Mouse (Mus musculus): ENCODE data around the gene Gm5773. TPM values are rescaled to one million over a fixed set of nuclear protein-coding genes. Genes with fewer than 3 reads are reported as not detected.
"Not testable (repeated sequence)": the region's sequence is repeated elsewhere in the genome, so short reads cannot be mapped to it uniquely, and the experiment has no call there.

Gene Gm5773
- not detected in 2 replicates for total RNA-seq (2014; rRNA removed)
- polyA plus RNA-seq (2015; fragmentation: Nextera tagmentation; extraction: Ambion mirVana): not detected in 2 replicates

DNA sequence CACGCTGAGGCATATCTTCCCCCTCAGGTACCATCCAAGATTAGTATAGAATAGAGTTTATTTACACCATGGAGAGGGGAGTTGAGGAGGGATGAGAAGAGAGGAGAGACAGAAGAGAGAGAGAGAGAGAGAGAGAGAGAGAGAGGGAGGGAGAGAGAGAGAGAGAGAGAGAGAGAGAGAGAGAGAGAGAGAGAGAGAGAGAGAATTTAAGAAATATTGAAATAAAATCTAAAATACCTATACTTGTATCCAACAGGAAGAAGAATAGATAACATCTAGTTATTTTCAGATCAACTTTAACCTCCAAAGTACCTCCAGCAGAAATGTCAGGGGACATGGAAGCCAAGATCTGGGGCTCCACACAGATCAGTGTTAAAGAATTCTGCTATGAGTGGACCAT lies at the start of gene Gm5773:
Gene Gm5773 (plus strand): TSS at position 301 of the 400 bp plus-strand sequence.
- H3K27ac ChIP-seq (ENCODE audit: low read depth, low read length); DNase-seq; H3K9ac ChIP-seq; ATAC-seq; H3K27me3 ChIP-seq (ENCODE audit: insufficient read depth, low read length); H3K4me3 ChIP-seq (ENCODE audit: low read depth, low read length); H3K36me3 ChIP-seq (ENCODE audit: insufficient read depth); H3K9me3 ChIP-seq (ENCODE audit: low read length); H3K4me1 ChIP-seq (ENCODE audit: insufficient read depth); H3K4me2 ChIP-seq (ENCODE audit: low read depth): not testable (repeated sequence)
- 78% methylated on average over 1 of the region's 1 CpGs for WGBS

GRCm38 (mm10) chr3:93745475-93745874 lies 27.3 kb upstream of the Gm5773 start:
- not testable (repeated sequence) for H3K4me3 ChIP-seq (ENCODE audit: low read depth, low read length); H3K27me3 ChIP-seq (ENCODE audit: insufficient read depth, low read length); H3K4me1 ChIP-seq (ENCODE audit: insufficient read depth); DNase-seq; H3K4me2 ChIP-seq (ENCODE audit: low read depth); ATAC-seq; H3K9me3 ChIP-seq (ENCODE audit: low read length); H3K9ac ChIP-seq; H3K27ac ChIP-seq (ENCODE audit: low read depth, low read length); H3K36me3 ChIP-seq (ENCODE audit: insufficient read depth)
- WGBS: 80% methylated on average over 1 of the region's 1 CpGs

DNA sequence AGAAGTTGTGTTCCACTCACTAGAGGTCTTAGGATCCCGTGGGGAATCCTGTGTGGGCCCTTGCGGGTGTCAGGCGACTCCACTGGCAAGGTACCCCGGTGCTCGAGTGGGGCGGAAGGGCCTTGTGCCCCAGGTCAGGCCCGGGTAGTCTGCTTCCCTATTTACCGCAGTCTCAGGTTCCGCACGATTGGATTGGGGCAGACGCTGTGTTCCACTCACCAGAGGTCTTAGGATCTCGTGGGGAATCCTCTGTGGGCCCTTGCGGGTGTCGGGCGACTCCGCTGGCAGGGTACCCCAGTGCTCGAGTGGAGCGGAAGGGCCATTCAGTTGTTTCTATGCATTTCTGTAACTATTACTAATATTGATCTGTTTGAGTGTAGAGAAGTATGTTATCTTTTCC lies 18.8 kb upstream of the Gm5773 start:
- not testable (repeated sequence) for H3K4me2 ChIP-seq (ENCODE audit: low read depth); ATAC-seq; DNase-seq

GRCm38 (mm10) chr3:93796098-93796497 lies 23.3 kb downstream of the Gm5773 start, which contains the start of gene Tdpoz4:
Gene Tdpoz4 (plus strand): TSS chr3:93796398.
- H3K9me3 ChIP-seq (ENCODE audit: low read length); H3K4me3 ChIP-seq (ENCODE audit: low read depth, low read length); H3K27ac ChIP-seq (ENCODE audit: low read depth, low read length); H3K4me2 ChIP-seq (ENCODE audit: low read depth); ATAC-seq; H3K4me1 ChIP-seq (ENCODE audit: insufficient read depth); H3K27me3 ChIP-seq (ENCODE audit: insufficient read depth, low read length); H3K9ac ChIP-seq; DNase-seq; H3K36me3 ChIP-seq (ENCODE audit: insufficient read depth): not testable (repeated sequence)

More for the DNA sequence above, 18.8 kb upstream of the Gm5773 start:
- H3K36me3 ChIP-seq (ENCODE audit: insufficient read depth); H3K4me3 ChIP-seq (ENCODE audit: low read depth, low read length); H3K27me3 ChIP-seq (ENCODE audit: insufficient read depth, low read length); H3K9ac ChIP-seq; H3K27ac ChIP-seq (ENCODE audit: low read depth, low read length); H3K4me1 ChIP-seq (ENCODE audit: insufficient read depth); H3K9me3 ChIP-seq (ENCODE audit: low read length): not testable (repeated sequence)
- WGBS: 93% methylated on average over 18 of the region's 18 CpGs

DNA sequence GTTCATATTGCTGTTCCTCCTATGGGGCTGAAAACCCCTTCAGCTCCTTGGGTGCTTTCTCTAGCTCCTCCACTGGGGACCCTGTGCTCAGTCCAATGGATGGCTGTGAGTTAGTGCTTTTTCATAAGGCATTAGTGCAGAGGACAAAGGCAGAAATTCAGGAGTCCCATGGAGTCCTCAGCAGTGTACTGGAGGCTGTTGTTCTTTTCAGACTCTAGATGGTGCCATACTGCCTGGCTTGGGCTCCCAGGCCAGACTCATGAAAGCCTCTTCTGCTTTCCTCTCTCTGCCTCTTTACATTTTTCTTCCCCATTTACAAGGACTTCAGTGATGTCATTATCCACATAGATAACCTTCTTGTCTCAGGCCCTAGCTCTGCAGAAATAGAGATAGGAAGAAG lies 40.5 kb downstream of the Gm5773 start:
- H3K27me3 ChIP-seq (ENCODE audit: insufficient read depth, low read length); H3K4me2 ChIP-seq (ENCODE audit: low read depth); H3K4me1 ChIP-seq (ENCODE audit: insufficient read depth); H3K36me3 ChIP-seq (ENCODE audit: insufficient read depth); H3K4me3 ChIP-seq (ENCODE audit: low read depth, low read length); H3K9ac ChIP-seq; H3K27ac ChIP-seq (ENCODE audit: low read depth, low read length); H3K9me3 ChIP-seq (ENCODE audit: low read length): not testable (repeated sequence)
- TF ChIP-seq CTCF (IDR thresholded peaks at IDR 0.05; ENCODE audit: low read depth): 0 out of 2 replicates have a peak, but pooled peaks have one; percentile 22
- DNase-seq: peak; percentile 0
- peak; percentile 61; the same call in 1 of the 2 replicates for ATAC-seq

Other genes starting within 250 kb of the Gm5773 start
- gene S100a10, start 217.9 kb upstream of the Gm5773 start, total RNA-seq (2014; rRNA removed): 139 and 198 TPM in 2 replicates
- 187 and 244 TPM in 2 replicates for gene S100a10, start 217.9 kb upstream of the Gm5773 start, polyA plus RNA-seq (2015; fragmentation: Nextera tagmentation; extraction: Ambion mirVana)
- not detected in 2 replicates for gene Tdpoz2, start 120.3 kb upstream of the Gm5773 start, total RNA-seq (2014; rRNA removed)
- not detected in 2 replicates for gene Tdpoz2, start 120.3 kb upstream of the Gm5773 start, polyA plus RNA-seq (2015; fragmentation: Nextera tagmentation; extraction: Ambion mirVana)
- not detected in 2 replicates for gene Tdpoz1, start 96.7 kb upstream of the Gm5773 start, total RNA-seq (2014; rRNA removed)
- not detected in 2 replicates for gene Tdpoz1, start 96.7 kb upstream of the Gm5773 start, polyA plus RNA-seq (2015; fragmentation: Nextera tagmentation; extraction: Ambion mirVana)
- gene Gm37596, start 79.9 kb upstream of the Gm5773 start, total RNA-seq (2014; rRNA removed): not detected in 2 replicates
- not detected in 2 replicates for gene Gm37596, start 79.9 kb upstream of the Gm5773 start, polyA plus RNA-seq (2015; fragmentation: Nextera tagmentation; extraction: Ambion mirVana)
- gene Tdpoz4, start 23.4 kb downstream of the Gm5773 start, total RNA-seq (2014; rRNA removed): not detected in 2 replicates
- gene Tdpoz4, start 23.4 kb downstream of the Gm5773 start, polyA plus RNA-seq (2015; fragmentation: Nextera tagmentation; extraction: Ambion mirVana): not detected in 2 replicates
- not detected in 2 replicates for gene Tdpoz3, start 53.0 kb downstream of the Gm5773 start, total RNA-seq (2014; rRNA removed)
- not detected in 2 replicates for gene Tdpoz3, start 53.0 kb downstream of the Gm5773 start, polyA plus RNA-seq (2015; fragmentation: Nextera tagmentation; extraction: Ambion mirVana)
- gene Gm9117, start 170.5 kb downstream of the Gm5773 start, total RNA-seq (2014; rRNA removed): not detected in 2 replicates
- gene Gm9117, start 170.5 kb downstream of the Gm5773 start, polyA plus RNA-seq (2015; fragmentation: Nextera tagmentation; extraction: Ambion mirVana): not detected in 2 replicates
- gene Tdpoz5, start 188.3 kb downstream of the Gm5773 start, total RNA-seq (2014; rRNA removed): not detected in 2 replicates
- gene Tdpoz5, start 188.3 kb downstream of the Gm5773 start, polyA plus RNA-seq (2015; fragmentation: Nextera tagmentation; extraction: Ambion mirVana): not detected in 2 replicates

Data from forebrain, postnatal 0 days (tissue).